Mouse (Mus musculus) MEL (cell line): ENCODE data around the gene Aven. TPM values are rescaled to one million over a fixed set of nuclear protein-coding genes. Genes with fewer than 3 reads are reported as not detected.

Source experiments
- DNase-seq: peaks from one replicate; pipeline ENCODE4 v3.0.0; 2011; ENCODE audit warnings: low read depth, low spot score
- H3K27ac ChIP-seq: 2 replicates; pipeline ENCODE4 v1.5.1; 2012; ENCODE audit warnings: low read depth, mild to moderate bottlenecking, control low read depth, low read length, moderate library complexity; ENCODE audit not compliant: control insufficient read depth
- H3K27me3 ChIP-seq, 2 experiments: fragments of 150-350 bp in 1 of 2; sonication (generic) in 1 of 2; 2 replicates each; pipeline ENCODE4 v1.6.1; 2012; ENCODE audit warnings: low read length in 2 of 2, mild to moderate bottlenecking in 2 of 2, improper control_type of control experiment in 1 of 2, moderate library complexity in 1 of 2; ENCODE audit not compliant: insufficient read depth in 2 of 2, control insufficient read depth in 1 of 2
- H3K36me3 ChIP-seq, 2 experiments: 2 replicates each; pipeline ENCODE4 v1.6.1; 2012 to 2014; ENCODE audit warnings: low read length in 2 of 2, improper control_type of control experiment in 1 of 2, inconsistent platforms in 1 of 2, mild to moderate bottlenecking in 1 of 2; ENCODE audit not compliant: insufficient read depth in 2 of 2, control insufficient read depth in 1 of 2
- H3K4me1 ChIP-seq, 2 experiments: fragments of 150-350 bp in 1 of 2; sonication (generic) in 1 of 2; 2 replicates each; pipeline ENCODE4 v1.6.1; 2012; ENCODE audit warnings: low read length in 2 of 2, improper control_type of control experiment in 1 of 2, mild to moderate bottlenecking in 1 of 2; ENCODE audit not compliant: insufficient read depth in 2 of 2, control insufficient read depth in 1 of 2
- H3K4me3 ChIP-seq, 2 experiments: fragments of 150-350 bp in 1 of 2; sonication (generic) in 1 of 2; 2 replicates each; pipeline ENCODE4 v1.5.1; 2012; ENCODE audit warnings: low read depth in 2 of 2, low read length in 2 of 2, mild to moderate bottlenecking in 2 of 2, moderate library complexity in 2 of 2, control low read depth in 1 of 2, improper control_type of control experiment in 1 of 2; ENCODE audit not compliant: control insufficient read depth in 1 of 2, insufficient read depth in 1 of 2
- H3K79me2 ChIP-seq: 2 replicates; pipeline ENCODE4 v1.6.1; 2012; ENCODE audit warnings: mild to moderate bottlenecking, low read length, moderate library complexity; ENCODE audit not compliant: control insufficient read depth, poor library complexity, insufficient read depth
- H3K9ac ChIP-seq: 2 replicates; pipeline ENCODE4 v1.6.1; 2012; ENCODE audit warnings: low read depth, mild to moderate bottlenecking, control low read depth, low read length, moderate library complexity; ENCODE audit not compliant: control insufficient read depth, poor library complexity, severe bottlenecking
- H3K9me3 ChIP-seq: fragments of 150-350 bp; sonication (generic); replicated peaks from 2 replicates; pipeline ENCODE4 v1.6.1; 2012; ENCODE audit warnings: mild to moderate bottlenecking, low read length, improper control_type of control experiment, moderate library complexity; ENCODE audit not compliant: insufficient read depth
- CHD1 ChIP-seq: IDR thresholded peaks from 2 replicates; pipeline ENCODE4 v1.6.1; 2012; ENCODE audit warnings: low read depth, mild to moderate bottlenecking, inconsistent platforms, low read length, improper control_type of control experiment
- ELF1 ChIP-seq: IDR thresholded peaks from 2 replicates; pipeline ENCODE4 v1.6.1; 2014; ENCODE audit warnings: low read depth, mild to moderate bottlenecking, inconsistent platforms, low read length, improper control_type of control experiment, moderate library complexity
- EP300 ChIP-seq, 2 experiments: IDR thresholded peaks; 2 replicates each; pipeline ENCODE4 v1.6.1; 2011; ENCODE audit warnings: improper control_type of control experiment in 2 of 2, low read length in 2 of 2, low read depth in 1 of 2, mild to moderate bottlenecking in 1 of 2
- GATA1 ChIP-seq: IDR thresholded peaks from 2 replicates; pipeline ENCODE4 v1.6.1; 2011; ENCODE audit warnings: low read depth, low read length, improper control_type of control experiment
- JUND ChIP-seq: IDR thresholded peaks from 2 replicates; pipeline ENCODE4 v1.6.1; 2011; ENCODE audit warnings: low read depth, mild to moderate bottlenecking, improper control_type of control experiment, low read length
- KAT2A ChIP-seq: conservative IDR thresholded peaks from 2 replicates; pipeline ENCODE4 v1.6.1; 2012; ENCODE audit warnings: low read depth, low read length, improper control_type of control experiment, inconsistent platforms
- MAZ ChIP-seq: IDR thresholded peaks from 2 replicates; pipeline ENCODE4 v1.6.1; 2012; ENCODE audit warnings: low read depth, mild to moderate bottlenecking, inconsistent platforms, low read length, improper control_type of control experiment
- NRF1 ChIP-seq: IDR thresholded peaks from 2 replicates; pipeline ENCODE4 v1.6.1; 2014; ENCODE audit warnings: low read depth, mild to moderate bottlenecking, inconsistent platforms, low read length, improper control_type of control experiment, moderate library complexity; ENCODE audit not compliant: poor library complexity, insufficient read depth, severe bottlenecking
- RAD21 ChIP-seq: IDR thresholded peaks from 2 replicates; pipeline ENCODE4 v1.6.1; 2011; ENCODE audit warnings: mild to moderate bottlenecking, low read depth, low read length, improper control_type of control experiment
- RCOR1 ChIP-seq: IDR thresholded peaks from 2 replicates; pipeline ENCODE4 v1.6.1; 2012; ENCODE audit warnings: low read depth, mild to moderate bottlenecking, inconsistent platforms, low read length, improper control_type of control experiment
- SMC3 ChIP-seq: IDR thresholded peaks from 2 replicates; pipeline ENCODE4 v1.6.1; 2011; ENCODE audit warnings: low read depth, low read length, improper control_type of control experiment
- TCF12 ChIP-seq: IDR thresholded peaks from 2 replicates; pipeline ENCODE4 v1.6.1; 2014; ENCODE audit warnings: low read depth, mild to moderate bottlenecking, inconsistent platforms, low read length, improper control_type of control experiment, moderate library complexity
- UBTF ChIP-seq: IDR thresholded peaks from 2 replicates; pipeline ENCODE4 v1.6.1; 2012; ENCODE audit warnings: low read depth, mild to moderate bottlenecking, inconsistent platforms, low read length, improper control_type of control experiment, moderate library complexity, borderline replicate concordance; ENCODE audit not compliant: insufficient read depth
- USF2 ChIP-seq, 2 experiments: IDR thresholded peaks; 2 replicates each; pipeline ENCODE4 v1.6.1; 2011 to 2012; ENCODE audit warnings: improper control_type of control experiment in 2 of 2, low read length in 2 of 2, borderline replicate concordance in 1 of 2, inconsistent platforms in 1 of 2, low read depth in 1 of 2, mild to moderate bottlenecking in 1 of 2; ENCODE audit not compliant: insufficient read depth in 1 of 2
- ZKSCAN1 ChIP-seq: IDR thresholded peaks from 2 replicates; pipeline ENCODE4 v1.6.1; 2012; ENCODE audit warnings: low read depth, mild to moderate bottlenecking, inconsistent platforms, low read length, improper control_type of control experiment, moderate library complexity
- ZNF384 ChIP-seq: IDR thresholded peaks from 2 replicates; pipeline ENCODE4 v1.6.1; 2012; ENCODE audit warnings: low read depth, mild to moderate bottlenecking, inconsistent platforms, low read length, improper control_type of control experiment
- polyA plus RNA-seq, 2 experiments: library from polyadenylated mRNA; stranded (reverse) in 1 of 2; unstranded in 1 of 2; fragments of >175 nt in 1 of 2; fragments of >200 nt in 1 of 2; gene quantifications; 2 replicates each; pipeline versions ENCODE4 v1.2.1 to v1.2.4; 2012; ENCODE audit warnings: low replicate concordance in 2 of 2, low read depth in 1 of 2; ENCODE audit not compliant: insufficient read length in 2 of 2, insufficient read depth in 1 of 2, missing spikeins in 1 of 2
- total RNA-seq: library from RNA; depleted of rRNA; stranded (reverse); fragments of 300-350 nt; gene quantifications from 2 replicates; pipeline ENCODE4 v1.2.3, GENCODE M21; 2012

Aven gene
- total and polyA plus RNA-seq, 3 experiments, result 33.4 to 72.8 (median 50.3) TPM

DNA sequence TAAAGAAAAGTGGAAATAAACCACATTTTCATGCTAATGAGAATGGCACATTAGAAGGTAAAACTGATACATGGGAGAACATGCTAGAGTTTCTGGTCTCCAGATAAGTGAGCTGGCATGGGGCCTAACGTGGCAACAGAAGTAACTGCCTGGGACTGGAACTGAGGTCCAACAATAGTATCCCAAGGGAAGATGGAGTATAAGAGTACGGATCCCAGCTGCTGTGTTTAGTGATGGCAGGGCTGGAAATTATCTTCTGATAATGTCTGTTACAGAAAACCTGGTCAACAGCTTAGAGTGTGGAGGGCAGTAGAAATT lies 9.5 kb upstream of the Aven start:
- no peak overlapping the region for H3K4me3 ChIP-seq
- H3K79me2 ChIP-seq, result no peaks in the 10 kb centered on the region
- peaks cover 1 to 5% of the 10 kb centered on the region in 2 experiments; a peak in 3 of 4 replicates for H3K27me3 ChIP-seq
- H3K27ac ChIP-seq, result no peak overlapping the region
- no peaks in the 10 kb centered on the region for H3K9me3 ChIP-seq
- no peaks in the 10 kb centered on the region for H3K4me1 ChIP-seq
- TF ChIP-seq UBTF (no peak), KAT2A (no peak), ZKSCAN1 (no peak), TCF12 (no peak), SMC3 (no peak), RCOR1 (no peak), ZNF384 (no peak), EP300 (IDR thresholded peaks at IDR 0.05; ENCODE audit: low read depth in 1 of 2, low read length in 2 of 2) (no peak), JUND (no peak), ELF1 (no peak), CHD1 (no peak), USF2 (IDR thresholded peaks at IDR 0.05; ENCODE audit: borderline replicate concordance in 1 of 2, insufficient read depth in 1 of 2, low read depth in 1 of 2, low read length in 2 of 2) (no peak), GATA1 (no peak), MAZ (no peak)
- no peak overlapping the region for H3K9ac ChIP-seq
- DNase-seq, result no peak
- no peaks in the 10 kb centered on the region for H3K36me3 ChIP-seq

DNA sequence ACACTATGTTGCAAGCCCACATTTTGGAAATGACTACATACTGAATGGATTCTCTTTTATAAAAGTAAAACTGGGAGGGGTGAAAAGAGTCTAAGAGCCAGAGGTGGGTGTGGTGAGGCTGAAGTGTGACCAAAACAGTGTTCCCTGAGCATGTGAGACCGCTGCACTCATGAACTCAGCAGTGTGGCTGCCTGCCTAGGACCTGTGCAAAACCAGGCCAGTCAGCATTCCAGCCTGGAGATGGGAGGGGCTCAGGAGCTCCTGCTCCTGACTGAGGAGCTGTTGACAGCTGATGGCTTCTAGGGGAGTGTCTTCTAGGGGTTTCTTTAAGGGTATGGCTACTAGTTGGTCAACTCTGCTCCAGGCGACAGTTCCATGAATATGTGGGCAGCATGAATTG lies 7.9 kb upstream of the Aven start:
- H3K27ac ChIP-seq, result no peak overlapping the region
- DNase-seq, result no peak
- H3K79me2 ChIP-seq, result no peaks in the 10 kb centered on the region
- H3K4me1 ChIP-seq, result no peaks in the 10 kb centered on the region
- peaks cover 1 to 5% of the 10 kb centered on the region in 2 experiments; a peak in 3 of 4 replicates for H3K27me3 ChIP-seq
- no peak for TF ChIP-seq NRF1
- no peak for TF ChIP-seq RAD21
- H3K9ac ChIP-seq, result no peak overlapping the region
- H3K4me3 ChIP-seq, result no peak overlapping the region
- no peaks in the 10 kb centered on the region for H3K9me3 ChIP-seq
- H3K36me3 ChIP-seq, result no peaks in the 10 kb centered on the region
